Mouse (Mus musculus) embryo, embryonic 10.5 days (tissue): Measurements from ENCODE around the gene Tyms.

Source experiments
- DNase-seq: peaks from one replicate; pipeline ENCODE4 v3.0.0-alpha.2; 2015; ENCODE audit warnings: low spot score

Tyms gene

GRCm38 (mm10) chr5:30072825-30073821 is at the start of gene Tyms:
Tyms (minus strand) TSS chr5:30073617.
- peak; percentile 93 for DNase-seq

DNA sequence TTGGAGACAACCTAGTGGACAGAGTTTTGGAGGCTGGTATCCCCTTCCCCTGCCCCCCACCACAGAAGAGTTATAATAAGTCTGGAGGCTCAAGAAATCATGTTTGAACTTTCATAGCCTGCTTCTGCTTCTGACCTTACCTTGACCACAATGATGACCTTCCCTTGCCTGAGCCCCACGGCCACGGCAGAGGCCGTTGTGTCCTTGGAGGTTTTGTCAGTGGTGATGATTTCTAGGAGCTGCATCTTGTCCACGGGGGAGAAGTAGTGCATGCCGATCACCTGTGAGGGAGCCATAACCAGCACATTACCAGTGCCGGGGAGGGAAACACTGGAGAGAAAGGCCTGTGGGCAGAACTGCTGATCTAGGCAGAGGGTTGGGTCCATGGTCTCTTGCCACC is 49.1 kb upstream of the Tyms start:
- DNase-seq, result no peak

- DNase-seq, result no peak
Measured at GRCm38 (mm10) chr5:30120106-30120505, 46.7 kb upstream of the Tyms start.

GRCm38 (mm10) chr5:30119163-30119562 is 45.7 kb upstream of the Tyms start:
- no peak for DNase-seq

GRCm38 (mm10) chr5:30118018-30118417 is 44.6 kb upstream of the Tyms start:
- no peak for DNase-seq

DNA sequence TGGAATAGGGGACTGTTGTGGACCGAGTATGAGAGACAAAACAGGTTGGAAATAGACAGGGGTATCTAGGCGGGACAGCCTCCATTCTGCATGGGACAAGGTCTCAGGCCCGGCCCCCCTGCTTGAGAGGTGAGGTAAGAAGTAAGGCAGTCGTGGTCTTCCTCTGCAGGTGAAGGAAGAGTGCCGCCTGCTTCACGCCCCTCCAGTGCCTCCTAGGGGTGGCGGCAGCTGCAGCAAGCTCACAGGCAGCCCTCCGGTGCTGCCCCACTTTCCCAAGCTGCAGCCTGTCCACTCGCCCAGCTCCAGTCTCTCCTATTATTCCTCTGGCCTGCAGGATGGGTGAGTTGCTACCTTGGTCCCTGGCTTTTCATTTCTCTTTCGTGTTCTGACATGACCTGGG is 42.3 kb upstream of the Tyms start:
- peak; percentile 11 for DNase-seq

GRCm38 (mm10) chr5:30114761-30115140 is 41.3 kb upstream of the Tyms start:
- DNase-seq, result no peak

GRCm38 (mm10) chr5:30113881-30114760 is 40.7 kb upstream of the Tyms start:
- peak; percentile 86 for DNase-seq

GRCm38 (mm10) chr5:30112533-30113068 is 39.2 kb upstream of the Tyms start:
- DNase-seq, result no peak

- DNase-seq, result peak; percentile 28
Measured at GRCm38 (mm10) chr5:30111771-30112170, 38.4 kb upstream of the Tyms start.

- DNase-seq, result peak; percentile 87
Measured at GRCm38 (mm10) chr5:30111126-30111525, 37.7 kb upstream of the Tyms start.

- DNase-seq, result peak; percentile 66
Measured at GRCm38 (mm10) chr5:30110371-30111060, 37.1 kb upstream of the Tyms start.

- DNase-seq, result peak; percentile 5
Measured at GRCm38 (mm10) chr5:30109899-30110298, 36.5 kb upstream of the Tyms start.

DNA sequence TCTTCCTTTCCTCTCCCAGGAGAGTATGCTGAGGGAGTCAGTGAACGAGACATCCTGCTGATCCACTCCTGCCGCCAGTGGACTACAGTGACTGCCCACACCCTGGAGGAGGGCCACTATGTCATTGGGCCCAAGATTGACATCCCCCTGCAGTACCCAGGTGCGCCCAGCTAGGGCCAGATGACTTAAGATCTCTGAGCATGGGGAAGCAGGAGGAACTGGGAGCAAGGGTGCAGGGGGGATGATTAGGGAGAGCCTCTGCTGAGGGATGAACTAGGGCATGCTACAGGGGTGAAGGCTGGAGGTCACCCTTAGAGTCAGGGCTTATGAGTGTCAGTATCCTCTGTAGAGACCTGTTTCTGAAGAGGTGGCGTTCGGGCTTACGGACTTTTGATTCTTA is 34.8 kb upstream of the Tyms start:
- no peak for DNase-seq

DNA sequence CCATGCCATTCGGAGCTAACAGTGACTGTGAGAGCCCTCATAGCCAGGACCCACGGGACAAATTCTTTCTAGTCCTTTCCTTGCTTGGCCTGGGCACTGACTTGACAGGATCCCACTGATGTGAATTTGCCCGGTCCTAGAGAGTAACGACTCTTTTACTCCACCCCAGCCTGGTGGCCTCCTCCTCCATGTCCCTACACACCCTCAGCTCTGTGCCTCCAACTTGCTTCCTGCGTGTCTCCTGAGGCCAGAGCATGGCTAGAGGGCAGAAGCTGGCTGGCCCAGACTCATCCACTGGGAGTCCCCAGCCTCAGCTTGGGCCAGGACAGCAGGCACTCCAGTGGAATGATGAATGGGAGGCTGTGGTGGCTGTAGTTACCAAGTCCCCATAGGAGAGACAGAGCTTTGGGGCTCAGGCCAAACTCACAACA is 34.2 kb upstream of the Tyms start:
- peak; percentile 47 for DNase-seq

GRCm38 (mm10) chr5:30107186-30107585 is 33.8 kb upstream of the Tyms start:
- DNase-seq, result peak; percentile 76

DNA sequence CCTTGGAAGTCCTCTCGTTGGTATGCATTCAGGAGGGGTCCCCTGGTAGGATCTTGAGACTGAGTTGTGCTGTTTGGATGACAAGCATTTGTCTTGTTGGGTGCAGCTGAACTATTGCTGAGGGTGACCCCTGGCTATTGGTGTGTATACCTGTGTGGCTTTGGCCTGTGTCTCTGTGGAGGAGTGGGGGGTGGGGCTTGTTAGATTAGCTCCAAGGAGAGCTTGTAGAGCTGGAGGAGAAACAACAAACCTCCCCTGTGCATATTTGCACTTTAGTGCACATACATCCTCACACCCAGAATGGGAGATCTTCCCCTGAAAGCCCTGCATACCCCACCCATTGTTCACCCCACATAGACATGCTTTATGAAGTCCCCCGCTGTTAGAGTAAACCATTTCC is 33.3 kb upstream of the Tyms start:
- DNase-seq, result no peak

DNA sequence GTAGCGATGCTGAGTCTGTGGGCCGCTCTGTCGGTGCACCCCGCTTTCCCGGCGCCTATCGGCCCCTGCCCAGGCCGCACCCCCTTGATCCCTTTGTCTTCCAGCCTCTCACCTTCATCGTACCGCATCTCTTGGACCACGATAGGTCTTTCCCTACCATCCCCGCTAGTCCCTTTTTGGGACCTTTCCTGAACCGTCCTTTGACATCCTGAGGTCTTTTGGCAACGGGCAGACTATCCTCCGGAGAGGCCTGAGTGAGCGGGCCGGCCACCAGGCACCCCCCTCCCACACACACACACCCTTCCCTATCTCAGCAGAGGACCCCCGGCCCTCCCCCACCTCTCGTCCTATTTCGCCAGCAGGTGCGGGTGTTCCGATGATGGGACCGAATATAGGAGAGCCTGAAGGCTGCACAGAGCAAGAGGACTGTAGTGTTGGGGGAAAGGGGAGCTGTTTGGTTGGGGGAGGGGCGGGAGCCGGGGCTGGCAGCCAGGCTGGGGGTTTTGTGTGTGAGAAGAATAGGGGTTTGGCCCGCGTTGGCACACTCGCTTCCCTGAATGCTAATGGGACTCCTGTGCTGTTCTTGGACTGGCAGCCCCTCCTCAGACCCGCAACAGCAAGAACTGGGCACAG is 32.4 kb upstream of the Tyms start, which contains the start of gene 3110082J24Rik:
Gene 3110082J24Rik, minus strand, starts transcription at position 419 of the 633 bp plus-strand sequence.
- peak; percentile 12 for DNase-seq

DNA sequence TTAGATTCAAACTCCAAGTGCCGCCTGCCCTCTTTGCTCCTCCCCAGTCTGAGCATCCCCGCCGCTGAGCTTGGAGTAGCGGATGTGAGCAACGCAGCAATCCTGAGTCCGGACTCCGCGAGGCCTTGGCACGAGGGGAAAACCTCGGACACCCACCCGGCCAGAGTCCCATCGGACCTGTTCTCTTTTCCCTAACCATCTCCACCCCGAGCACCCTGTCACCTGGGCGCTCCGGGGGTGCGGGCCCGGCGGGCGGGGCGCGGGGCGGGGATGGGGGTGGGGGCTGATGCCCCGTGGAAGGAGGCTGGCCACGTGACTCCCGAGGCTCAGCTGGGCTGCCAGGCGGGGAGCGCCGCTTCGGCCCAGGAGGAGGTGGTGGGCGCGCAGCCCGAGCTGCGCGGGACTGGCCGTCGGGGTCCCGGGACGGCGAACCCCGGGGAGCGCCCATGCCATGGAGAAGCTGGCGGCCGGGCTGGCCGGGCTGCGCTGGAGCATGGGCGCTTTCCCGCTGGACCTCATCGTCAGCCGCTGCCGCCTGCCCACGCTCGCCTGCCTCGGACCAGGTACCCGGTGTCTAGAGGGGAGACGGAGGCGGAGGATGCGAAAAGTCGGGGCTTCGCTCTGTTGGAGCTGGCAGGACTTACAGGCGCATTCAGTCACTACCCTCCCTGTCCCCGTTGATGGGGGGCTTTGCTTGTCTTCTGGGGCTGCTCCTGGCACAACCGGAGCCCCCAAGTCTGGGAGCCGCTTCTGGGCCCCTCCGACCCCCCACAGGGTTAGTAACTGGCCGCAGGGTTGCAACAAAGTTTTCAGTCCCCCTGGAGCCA is 31.6 kb upstream of the Tyms start, which contains the start of gene Garem2:
Gene Garem2, plus strand, starts transcription at position 321 of the 827 bp plus-strand sequence.
- DNase-seq, result peak; percentile 67

DNA sequence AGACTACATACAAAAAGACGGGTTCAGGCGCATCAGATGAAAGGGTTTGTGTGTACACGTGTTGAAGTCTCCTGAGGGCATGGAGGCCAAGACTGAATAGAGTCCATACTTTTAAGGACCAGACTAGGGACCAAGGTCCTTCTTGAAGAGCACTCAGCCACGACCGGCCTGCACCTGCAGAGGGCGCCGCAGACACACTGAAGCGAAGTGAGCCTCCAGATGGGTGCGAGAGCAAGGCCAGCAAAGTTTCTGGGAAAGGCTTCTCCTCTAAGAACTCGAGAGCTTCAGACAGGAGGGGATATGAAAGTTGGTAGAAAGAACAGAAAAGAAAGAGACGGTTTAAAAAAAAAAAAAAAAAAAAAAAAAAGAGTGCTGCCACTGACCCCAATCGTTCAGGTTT is 30.9 kb upstream of the Tyms start:
- peak; percentile 87 for DNase-seq
